Mouse (Mus musculus) lung, postnatal 36 days (tissue): ENCODE measurements around the gene Commd1.

Experiments
- DNase-seq: peaks from one replicate; pipeline ENCODE4 v3.0.0; 2022; ENCODE audit warnings: mixed read lengths

The Commd1 gene

GRCm38 (mm10) chr11:22883676-22884075, 98.5 kb downstream of the Commd1 start:
- no peak for DNase-seq

- DNase-seq, result no peak
These were observed 99.3 kb downstream of the Commd1 start for GRCm38 (mm10) chr11:22882926-22883325.

GRCm38 (mm10) chr11:22880383-22881172, 101.6 kb downstream of the Commd1 start:
- DNase-seq, result no peak

- no peak for DNase-seq
These were observed 102.5 kb downstream of the Commd1 start for GRCm38 (mm10) chr11:22879645-22880044.

- DNase-seq, result no peak
These were observed 105.4 kb downstream of the Commd1 start for GRCm38 (mm10) chr11:22876680-22877330.

- DNase-seq, result no peak
These were observed 106.9 kb downstream of the Commd1 start for GRCm38 (mm10) chr11:22875279-22875678.

GRCm38 (mm10) chr11:22874747-22875146, 107.4 kb downstream of the Commd1 start:
- no peak for DNase-seq

GRCm38 (mm10) chr11:22873383-22873782, 108.8 kb downstream of the Commd1 start:
- no peak for DNase-seq

- DNase-seq, result no peak
These were observed 109.9 kb downstream of the Commd1 start for GRCm38 (mm10) chr11:22872307-22872680.

- DNase-seq, result peak; percentile 35
These were observed 110.4 kb downstream of the Commd1 start for GRCm38 (mm10) chr11:22871628-22872306.

GRCm38 (mm10) chr11:22868582-22868981, 113.6 kb downstream of the Commd1 start:
- no peak for DNase-seq

- DNase-seq, result no peak
These were observed 114.5 kb downstream of the Commd1 start for GRCm38 (mm10) chr11:22867691-22868090.

GRCm38 (mm10) chr11:22865635-22866246, 116.4 kb downstream of the Commd1 start:
- DNase-seq, result no peak

GRCm38 (mm10) chr11:22864305-22865060, 117.7 kb downstream of the Commd1 start:
- DNase-seq, result peak; percentile 60

GRCm38 (mm10) chr11:22863581-22863980, 118.6 kb downstream of the Commd1 start:
- no peak for DNase-seq

GRCm38 (mm10) chr11:22861315-22861714, 120.9 kb downstream of the Commd1 start:
- no peak for DNase-seq

- peak; percentile 71 for DNase-seq
These were observed 121.6 kb downstream of the Commd1 start, which contains the start of gene B3gnt2 for GRCm38 (mm10) chr11:22860335-22861227. TSS of gene B3gnt2 (minus strand) at chr11:22860961.

- DNase-seq, result peak; percentile 92
These were observed 122.4 kb downstream of the Commd1 start for GRCm38 (mm10) chr11:22859633-22860334.

GRCm38 (mm10) chr11:22859301-22859632, 122.9 kb downstream of the Commd1 start:
- DNase-seq, result no peak

GRCm38 (mm10) chr11:22858441-22859300, 123.5 kb downstream of the Commd1 start:
- DNase-seq, result no peak
